Mouse (Mus musculus) MEL-GATA-1-ER (cell line): ENCODE results near the gene Olfr598.
"Not testable (repeated sequence)": the region's sequence is repeated elsewhere in the genome, so short reads cannot be mapped to it uniquely, and the experiment has no call there.

Experiments used
- DNase-seq: peaks from one replicate; pipeline ENCODE4 v3.0.0-alpha.2; 2012; ENCODE audit warnings: low read depth; ENCODE audit errors: extremely low read depth

The Olfr598 gene

GRCm38 (mm10) chr7:103323268-103323667 lies at the start of gene Olfr598:
TSS of gene Olfr598 (plus strand) at chr7:103323568.
- DNase-seq = no peak

- not testable (repeated sequence) for DNase-seq
Observed at GRCm38 (mm10) chr7:103305348-103305747, 18.0 kb upstream of the Olfr598 start, which contains the start of gene Olfr596. TSS of gene Olfr596 (plus strand) at chr7:103305648.

- DNase-seq = not testable (repeated sequence)
Observed at GRCm38 (mm10) chr7:103316015-103316414, 7.4 kb upstream of the Olfr598 start, which contains the start of gene Olfr597. TSS of gene Olfr597 (plus strand) at chr7:103316315.

DNA sequence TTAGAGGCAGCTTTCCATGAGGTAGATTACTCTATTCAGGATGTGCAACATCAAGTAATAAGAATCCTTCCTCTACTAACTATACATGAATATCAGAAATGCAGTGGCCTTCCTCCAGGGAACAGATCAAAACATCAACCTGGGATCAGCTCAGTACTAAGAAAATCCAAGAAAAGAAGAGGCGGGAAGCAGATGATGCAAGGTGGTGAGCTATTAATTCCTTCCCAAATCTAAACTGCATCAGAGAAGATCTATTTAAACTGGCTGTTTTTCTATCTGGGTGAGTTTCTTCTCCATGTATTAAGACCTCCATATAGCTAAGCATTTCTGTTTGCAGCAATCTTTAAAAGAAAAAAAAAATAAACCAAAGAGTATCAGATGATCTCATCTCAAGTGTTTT lies 12.2 kb downstream of the Olfr598 start, which contains the start of gene Olfr599:
TSS of gene Olfr599 (plus strand) at position 301 of the 400 bp plus-strand sequence.
- no peak for DNase-seq

DNA sequence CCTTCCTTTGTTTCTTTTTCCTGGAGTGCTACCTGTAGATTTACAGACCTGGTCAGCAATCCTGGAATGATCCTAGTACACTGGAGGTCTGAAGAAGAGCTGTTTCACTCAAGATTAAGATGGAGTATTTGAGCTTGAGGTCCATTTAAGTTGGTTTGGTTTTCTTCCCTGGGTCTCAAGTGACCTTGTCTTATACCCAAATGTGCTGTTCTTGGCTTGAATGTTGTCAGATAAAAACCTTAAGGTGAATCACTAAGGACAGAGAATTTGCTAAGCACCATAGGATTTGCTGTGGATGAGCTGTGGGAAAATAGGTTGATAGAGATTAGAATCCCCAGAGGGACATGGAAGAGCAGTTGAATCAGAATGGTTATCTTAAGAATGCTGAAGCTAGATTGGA lies 26.2 kb downstream of the Olfr598 start, which contains the start of gene Olfr600:
TSS of gene Olfr600 (minus strand) at position 101 of the 400 bp plus-strand sequence.
- DNase-seq = no peak

GRCm38 (mm10) chr7:103362555-103362954 lies 39.2 kb downstream of the Olfr598 start, which contains the start of gene Olfr601:
TSS of gene Olfr601 (minus strand) at chr7:103362655.
- DNase-seq = no peak
